Mouse (Mus musculus): ENCODE measurements around the gene Nme4. TPM values are rescaled to one million over a fixed set of nuclear protein-coding genes. Genes with fewer than 3 reads are reported as not detected.
A peak's percentile ranks its signal among the peaks of the same experiment; 100 is the strongest.

Gene Nme4
- total RNA-seq, 2 experiments from 2014 or later = 10.3 to 10.8 TPM

DNA sequence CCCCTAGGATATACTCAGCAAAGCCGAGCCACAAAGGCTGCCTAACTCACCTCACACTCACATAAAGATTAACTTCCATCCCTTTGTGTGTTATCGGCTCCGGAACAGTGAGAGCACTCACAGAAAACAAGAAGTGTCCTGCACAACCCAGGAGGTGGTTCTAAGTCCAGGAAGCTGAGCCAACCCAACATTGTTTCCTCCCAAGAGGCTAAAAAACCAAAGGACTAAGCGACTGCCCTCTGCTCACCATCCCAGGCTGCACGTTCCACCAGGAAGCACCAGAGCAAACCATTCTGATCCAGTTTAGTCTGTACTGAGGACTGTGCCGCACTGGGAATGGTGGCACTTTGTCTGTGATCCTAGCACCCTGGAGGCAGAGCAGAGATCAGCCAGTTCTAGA, 30.5 kb downstream of the Nme4 start:
- no peak for DNase-seq

- DNase-seq = no peak
These were observed 37.4 kb downstream of the Nme4 start for GRCm38 (mm10) chr17:26057787-26058567.

GRCm38 (mm10) chr17:26057278-26057677, 38.1 kb downstream of the Nme4 start:
- no peak for DNase-seq

DNA sequence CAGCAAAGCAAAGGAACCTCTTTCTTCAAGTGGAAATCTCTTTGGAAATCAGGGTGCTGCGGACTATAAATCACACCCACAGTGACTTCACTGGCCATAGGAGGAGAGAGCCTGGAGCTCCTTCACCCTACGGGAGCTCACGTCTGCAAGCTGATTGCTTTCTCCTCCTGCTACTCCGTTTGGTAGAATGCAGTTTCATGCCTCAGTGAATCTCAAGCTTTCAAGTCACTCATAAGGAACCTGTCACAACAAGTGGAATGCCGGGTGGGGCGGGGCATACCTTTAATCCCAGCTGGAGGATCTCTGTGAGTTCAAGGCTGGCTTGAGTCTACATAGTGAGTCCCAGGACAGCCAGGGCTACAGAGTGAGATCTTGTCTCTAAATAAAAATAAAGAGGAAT, 40.2 kb downstream of the Nme4 start:
- DNase-seq = no peak

DNA sequence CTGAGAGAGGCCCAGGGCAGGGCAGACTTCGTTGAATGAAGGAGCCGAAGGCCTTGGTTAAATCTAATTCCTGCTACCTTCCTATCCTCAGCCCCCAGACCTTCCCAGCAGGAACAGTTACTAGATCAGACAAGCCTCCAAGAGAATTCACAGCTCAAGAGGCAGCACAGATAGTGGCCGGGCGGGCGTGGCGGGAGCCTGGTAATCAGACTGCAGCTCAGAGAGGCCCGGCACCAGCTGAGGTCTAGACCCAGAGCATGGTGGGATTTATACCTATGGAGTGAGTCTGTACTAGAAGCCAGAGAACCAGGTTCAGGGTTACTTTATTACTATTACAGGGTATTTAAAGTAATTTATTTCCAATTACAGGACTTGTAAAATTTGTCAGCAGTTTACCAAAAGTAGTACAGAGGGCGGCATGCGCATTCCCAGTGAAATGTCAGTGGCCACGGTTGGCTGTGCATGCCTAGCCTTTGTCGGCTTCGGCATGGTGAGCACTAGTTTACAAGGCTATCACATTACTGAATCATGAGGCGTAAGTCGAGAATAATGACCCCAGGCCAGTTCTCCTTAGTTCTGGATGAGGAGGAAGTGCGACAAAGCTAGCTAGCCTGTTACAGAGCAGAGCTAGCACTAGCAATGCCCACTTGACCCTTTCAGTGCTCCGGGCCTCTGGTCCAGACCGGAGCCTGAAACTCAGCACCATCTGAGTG, 41.1 kb downstream of the Nme4 start:
- no peak for DNase-seq

DNA sequence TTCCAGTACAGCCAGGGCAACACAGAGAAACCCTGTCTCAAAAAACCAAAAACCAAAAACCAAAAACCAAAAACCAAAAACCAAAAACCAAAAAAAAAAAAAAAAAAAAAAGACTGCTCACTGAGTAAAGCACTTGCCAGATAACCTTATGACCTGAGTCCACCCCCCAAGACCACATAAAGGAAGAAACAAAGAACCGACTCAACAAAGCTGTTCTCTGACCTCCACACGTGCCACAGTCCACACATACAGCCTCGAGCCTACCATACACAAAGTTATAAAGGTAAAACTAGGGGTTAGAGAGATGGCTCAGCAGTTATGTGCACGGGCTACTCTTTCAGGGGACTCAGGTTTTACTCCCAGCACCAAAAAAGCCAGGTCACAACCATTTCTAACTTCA, 42.7 kb downstream of the Nme4 start:
- DNase-seq = no peak

GRCm38 (mm10) chr17:26052074-26052473, 43.3 kb downstream of the Nme4 start:
- DNase-seq = no peak

DNA sequence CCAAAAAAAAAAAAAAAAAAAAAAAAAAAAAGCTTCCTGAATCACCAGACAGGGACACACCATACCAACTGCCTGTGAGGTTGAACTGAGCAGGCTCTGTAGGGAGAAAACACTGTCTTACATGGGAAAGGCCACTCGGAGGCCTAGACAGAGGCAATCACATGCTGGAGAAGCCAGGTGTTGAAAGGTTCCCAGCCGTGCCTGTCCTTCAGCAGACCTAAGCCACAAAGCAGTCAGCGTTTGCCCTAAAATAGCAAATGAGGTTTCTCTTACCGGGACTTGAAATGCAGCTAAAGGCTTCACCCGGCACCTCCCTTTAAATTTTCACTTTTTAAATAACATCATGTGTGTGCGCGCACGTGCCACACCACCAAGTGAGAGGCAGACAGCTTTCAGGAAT, 47.3 kb downstream of the Nme4 start:
- DNase-seq = no peak

DNA sequence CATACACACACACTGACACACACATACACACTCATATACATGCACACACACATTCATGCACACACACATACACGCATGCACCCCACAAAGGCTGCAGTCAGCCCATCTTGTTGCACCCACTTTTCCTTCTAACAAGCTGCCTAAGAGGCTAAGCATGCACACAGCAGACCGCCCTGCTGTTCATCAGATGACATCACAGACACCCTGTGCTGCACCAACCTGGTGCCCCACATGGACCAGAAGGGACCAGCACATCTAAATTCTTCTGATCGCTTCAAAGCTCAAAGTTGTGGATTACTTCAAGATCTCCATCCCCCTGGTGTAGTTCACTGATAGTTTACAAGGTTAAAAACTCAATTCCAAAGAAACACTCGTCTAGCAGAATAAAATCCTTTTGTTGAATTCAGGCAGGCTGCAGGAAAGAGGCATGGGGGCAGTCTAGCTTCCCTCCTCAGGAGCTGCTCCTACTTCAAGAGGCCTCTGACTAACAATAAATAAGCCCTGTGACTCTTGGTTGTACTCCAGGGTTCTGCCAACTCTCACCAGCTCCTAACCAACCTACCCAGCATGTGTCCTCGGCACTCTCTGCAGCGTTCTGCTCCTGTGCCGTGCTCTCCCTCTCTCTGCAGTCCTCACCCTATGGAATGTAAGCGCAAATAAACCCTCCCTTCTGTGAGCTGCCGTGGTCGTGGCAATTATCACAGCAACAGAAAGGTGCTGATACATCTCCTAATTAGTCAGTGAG, 49.0 kb downstream of the Nme4 start:
- no peak for DNase-seq

DNA sequence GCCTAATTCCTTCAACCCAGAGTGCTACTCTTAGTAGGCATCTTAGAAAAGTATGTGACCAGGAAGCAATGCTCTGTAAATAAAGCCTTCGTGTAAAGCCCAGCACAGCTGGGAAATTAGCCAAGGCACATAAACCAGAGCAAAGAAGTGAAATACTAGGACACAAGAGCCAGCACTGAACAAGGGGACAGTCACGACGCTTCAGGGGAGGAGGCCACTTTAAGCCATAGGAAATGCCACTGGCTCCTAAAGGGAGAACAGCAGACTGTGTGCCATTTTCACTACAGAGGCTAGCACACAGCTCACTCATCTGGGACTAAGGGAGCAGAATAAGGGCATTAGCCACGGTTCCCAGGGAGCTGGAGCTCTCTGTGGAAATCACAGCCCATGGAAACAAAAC, 50.1 kb downstream of the Nme4 start:
- no peak for DNase-seq

DNA sequence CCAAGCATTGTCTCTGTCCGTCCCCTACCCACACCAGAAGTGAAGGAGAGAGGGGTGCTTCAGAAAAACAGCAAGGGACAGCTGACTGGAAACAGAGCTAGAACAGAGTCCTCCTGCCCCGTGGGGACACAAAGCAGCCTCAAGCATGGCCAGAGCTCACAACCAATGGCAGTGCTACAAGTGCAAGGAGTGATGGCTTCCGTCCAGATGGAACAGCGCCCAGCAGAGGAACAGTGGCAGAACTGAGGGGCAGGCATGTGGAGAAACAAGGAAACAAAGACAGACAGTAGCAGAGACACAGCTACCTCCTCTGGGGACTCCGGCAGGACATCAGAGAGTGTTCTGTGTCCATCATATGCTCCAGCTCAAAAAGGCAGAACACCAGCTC, 52.2 kb downstream of the Nme4 start:
- peak; percentile 90 for DNase-seq

- peak; percentile 15 for DNase-seq
These were observed 52.7 kb downstream of the Nme4 start for GRCm38 (mm10) chr17:26042599-26043248.

Other genes starting within 250 kb of the Nme4 start
- 10 to 100 TPM; 14.4 to 15.1 TPM for gene Wdr90, start 234.1 kb downstream of the Nme4 start, total RNA-seq (2021)
- gene Mcrip2, start 226.8 kb downstream of the Nme4 start, total RNA-seq (2021) = 100 to 1,000 TPM; 195 to 217 TPM
- gene Mettl26, start 220.5 kb downstream of the Nme4 start, total RNA-seq (2021) = 10 to 100 TPM; 10.8 to 11.7 TPM
- gene Wfikkn1, start 214.7 kb downstream of the Nme4 start, total RNA-seq (2021) = 1 to 10 TPM in 1 of 2 experiments, under 1 TPM in 1; 0.70 to 1.1 TPM
- gene Rab40c, start 175.9 kb downstream of the Nme4 start, total RNA-seq (2021) = 10 to 100 TPM; 16.1 to 16.6 TPM
- gene Pigq, start 150.7 kb downstream of the Nme4 start, total RNA-seq (2021) = 10 to 100 TPM; 86.0 to 89.4 TPM
- not detected for gene Nhlrc4, start 150.6 kb downstream of the Nme4 start, total RNA-seq (2021)
- gene A930017K11Rik, start 143.0 kb downstream of the Nme4 start, total RNA-seq (2021) = not detected
- gene Capn15, start 109.8 kb downstream of the Nme4 start, total RNA-seq (2021) = 10 to 100 TPM; 13.0 to 16.7 TPM
- 10 to 100 TPM; 21.0 to 22.9 TPM for gene Rab11fip3, start 26.0 kb downstream of the Nme4 start, total RNA-seq (2021)
- gene Decr2, start 5.3 kb downstream of the Nme4 start, total RNA-seq (2021) = 10 to 100 TPM; 14.6 to 17.0 TPM
- 1 to 10 TPM; 1.4 to 1.7 TPM for gene Tmem8, start 17.7 kb upstream of the Nme4 start, total RNA-seq (2021)
- gene Mrpl28, start 27.9 kb upstream of the Nme4 start, total RNA-seq (2021) = 10 to 100 TPM; 92.7 to 94.3 TPM
- gene Axin1, start 43.1 kb upstream of the Nme4 start, total RNA-seq (2021) = 10 to 100 TPM; 28.3 to 28.4 TPM
- not detected for gene Pdia2, start 103.5 kb upstream of the Nme4 start, total RNA-seq (2021)
- 1 to 10 TPM; 2.0 to 2.1 TPM for gene Rgs11, start 107.3 kb upstream of the Nme4 start, total RNA-seq (2021)
- 1 to 10 TPM; 1.6 to 2.0 TPM for gene Arhgdig, start 112.2 kb upstream of the Nme4 start, total RNA-seq (2021)
- 10 to 100 TPM; 71.2 to 73.2 TPM for gene Fam234a, start 148.6 kb upstream of the Nme4 start, total RNA-seq (2021)
- gene Luc7l, start 157.3 kb upstream of the Nme4 start, total RNA-seq (2021) = 10 to 100 TPM; 34.7 to 36.4 TPM